Mouse (Mus musculus) lung, adult 2 months (tissue): ENCODE measurements around the gene Cd164l2.

ENCODE experiments used
- CTCF ChIP-seq: fragments of 200-500 bp; IDR thresholded peaks from 2 replicates; pipeline ENCODE4 v1.5.1; 2011; ENCODE audit warnings: mild to moderate bottlenecking, low read length, control low read depth; ENCODE audit not compliant: insufficient read depth
- POLR2A ChIP-seq: fragments of 200-500 bp; IDR thresholded peaks from 2 replicates; pipeline ENCODE4 v1.6.1; 2011; ENCODE audit warnings: low read depth, mild to moderate bottlenecking, control low read depth, low read length, borderline replicate concordance; ENCODE audit errors: extremely low read depth

- TF ChIP-seq CTCF: no peak
- TF ChIP-seq POLR2A: no peak
Measured at GRCm38 (mm10) chr4:133203591-133203990, 8.3 kb upstream of the Cd164l2 start.
